Mouse (Mus musculus) lung, adult 10 weeks (tissue): ENCODE results near the gene Ciao2b. TPM values are rescaled to one million over a fixed set of nuclear protein-coding genes. Genes with fewer than 3 reads are reported as not detected.

Experiments used
- polyA plus RNA-seq: library from polyadenylated mRNA; stranded (reverse); fragments of 350-450 nt; fragmentation: Illumina TruSeq; extraction: RNeasy Lipid Tissue Mini Kit (QIAGEN cat#74804); gene quantifications from one replicate; pipeline ENCODE4 v1.2.3, GENCODE M21; 2014; ENCODE audit warnings: low read depth, low replicate concordance; ENCODE audit not compliant: insufficient read depth

Ciao2b gene
- polyA plus RNA-seq = 41.7 TPM

DNA sequence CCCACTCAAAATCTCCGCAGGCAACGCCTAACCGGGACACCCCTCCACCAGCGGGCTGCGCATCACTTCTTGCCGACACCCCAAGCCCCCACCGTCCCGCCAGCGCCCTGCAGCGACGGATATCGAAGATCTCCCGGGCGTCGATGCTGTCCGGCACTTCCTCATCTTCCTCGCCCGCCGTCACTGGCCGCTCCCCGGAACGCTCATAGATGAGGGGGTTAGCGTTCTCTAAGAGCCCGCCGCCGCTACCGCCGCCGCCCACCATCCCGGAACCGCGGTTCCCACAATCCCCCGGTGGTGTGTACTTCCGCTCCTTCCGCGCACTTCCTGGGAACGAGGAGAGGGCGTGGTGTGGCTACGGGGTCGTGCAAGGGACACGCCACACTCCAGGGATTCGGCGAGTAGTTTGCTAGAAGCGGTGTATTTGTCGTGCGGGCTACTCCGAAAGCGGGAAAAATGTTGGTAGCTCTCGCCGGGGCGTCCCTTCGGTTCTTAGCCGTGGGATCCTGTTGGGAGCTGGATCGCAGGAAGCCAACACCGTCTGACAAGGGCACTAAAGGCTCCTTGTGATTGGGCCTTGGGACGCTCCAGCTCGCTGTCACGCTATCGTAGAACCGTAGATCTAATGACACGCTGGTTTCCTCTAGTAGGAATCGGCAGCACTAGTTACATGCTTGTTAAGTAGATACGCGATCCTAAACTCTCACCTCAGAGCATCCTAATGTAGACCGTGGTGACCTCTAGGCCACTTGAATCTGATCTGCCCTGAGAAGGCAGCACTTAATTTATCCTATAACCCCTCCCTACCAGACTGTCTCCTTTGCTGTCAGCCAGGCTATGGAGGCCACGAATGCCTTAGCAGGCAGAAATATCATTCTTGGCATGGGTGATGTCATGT, at the start of gene Ciao2b:
TSS of gene Ciao2b (minus strand) at position 540 of the 898 bp plus-strand sequence.

DNA sequence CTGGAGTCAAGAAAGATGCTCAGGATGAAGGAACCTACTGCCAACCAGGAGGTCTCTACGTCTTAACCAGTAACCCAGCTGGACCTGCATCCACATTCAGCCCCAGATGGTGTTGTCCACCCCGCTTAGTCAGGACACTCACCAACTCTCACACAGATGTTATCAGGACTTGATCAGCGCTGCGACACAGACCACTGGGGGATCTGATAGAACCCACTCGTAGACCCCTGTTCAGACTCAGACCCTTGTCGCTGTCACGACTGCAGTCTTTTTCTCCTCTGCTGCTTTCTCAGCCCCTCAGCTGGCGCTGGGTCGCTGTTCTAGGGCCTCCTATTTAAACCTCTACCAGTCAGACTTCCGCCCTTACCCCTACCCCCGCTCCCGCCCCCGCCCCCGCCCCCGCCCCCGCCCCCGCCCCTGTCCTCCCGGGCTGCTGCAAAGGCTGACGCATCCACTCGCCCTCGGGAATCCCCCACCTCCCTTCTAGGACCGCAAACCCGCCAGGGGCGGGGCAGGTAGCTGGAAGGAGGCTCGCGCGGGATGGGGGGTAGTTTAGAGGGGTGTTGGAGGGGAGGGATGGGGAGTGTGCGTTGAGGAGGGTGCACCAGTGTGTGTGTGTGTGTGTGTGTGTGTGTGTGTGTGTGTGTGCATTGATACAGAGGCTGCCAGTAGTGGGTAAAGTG, 10.6 kb downstream of the Ciao2b start, which contains the start of gene Rrad:
TSS of gene Rrad (minus strand) at position 347 of the 683 bp plus-strand sequence.

DNA sequence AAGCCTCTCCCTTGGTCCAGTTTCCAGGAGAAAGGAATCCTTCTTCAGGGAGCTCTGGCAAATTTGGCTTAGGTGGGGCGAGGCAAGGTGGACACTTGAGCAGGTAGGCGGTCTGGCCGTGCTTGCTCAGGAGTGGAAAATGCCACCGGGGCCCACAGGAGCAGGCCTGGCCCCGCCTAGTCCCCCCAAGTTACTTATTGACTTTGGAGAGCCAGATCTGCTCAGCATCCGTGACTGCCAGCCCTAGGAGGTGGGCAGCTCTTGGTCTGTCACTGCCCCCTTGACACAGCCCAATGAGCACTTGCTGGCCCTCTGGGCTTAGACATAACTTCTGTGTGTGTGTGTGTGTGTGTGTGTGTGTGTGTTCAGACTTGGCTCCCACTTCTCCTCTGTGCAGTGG, 17.6 kb downstream of the Ciao2b start, which contains the start of gene Cdh16:
TSS of gene Cdh16 (minus strand) at position 236 of the 400 bp plus-strand sequence.

DNA sequence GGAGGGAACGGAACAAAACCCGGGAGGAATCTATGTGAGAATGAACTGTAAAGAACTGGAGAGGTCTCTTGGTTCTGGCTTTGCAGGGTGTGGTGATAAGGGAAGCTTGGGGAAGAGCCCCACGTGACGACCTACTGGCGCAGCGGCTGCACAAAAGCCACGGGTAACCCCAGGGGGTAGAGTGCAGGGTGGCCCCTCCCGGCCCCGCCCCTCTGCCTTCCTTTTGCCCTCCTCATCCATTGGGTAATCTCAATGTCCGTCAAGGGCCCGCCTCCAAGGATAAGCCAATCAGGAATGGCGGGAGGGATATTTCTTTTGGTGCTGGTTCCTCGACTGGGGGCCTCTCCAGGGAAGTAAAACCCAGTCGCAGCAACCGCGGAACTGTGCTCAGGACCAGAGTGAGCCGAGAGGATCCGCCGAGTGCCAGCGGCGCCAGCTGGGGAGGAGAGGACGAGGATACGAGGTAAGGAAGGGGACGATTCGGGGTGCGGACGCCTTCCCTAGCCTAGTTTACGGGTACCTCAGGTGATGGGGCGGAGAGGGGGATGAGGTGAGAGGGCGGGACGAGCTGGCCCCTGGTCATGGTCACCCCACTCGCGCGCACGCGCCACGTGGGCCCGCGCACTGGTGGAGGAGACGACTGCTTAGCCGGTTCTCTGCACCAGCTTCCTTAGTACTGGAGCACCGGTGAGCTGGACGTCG, 50.5 kb downstream of the Ciao2b start, which contains the start of gene Pdp2:
TSS of gene Pdp2 (plus strand) at position 319 of the 702 bp plus-strand sequence.

Other genes starting within 250 kb of the Ciao2b start
- gene Cmtm4, start 246.2 kb downstream of the Ciao2b start, polyA plus RNA-seq = 10.2 TPM
- 29.5 TPM for gene Dync1li2, start 198.9 kb downstream of the Ciao2b start, polyA plus RNA-seq
- 0.15 TPM for gene Terb1, start 132.1 kb downstream of the Ciao2b start, polyA plus RNA-seq
- 34.0 TPM for gene Nae1, start 107.3 kb downstream of the Ciao2b start, polyA plus RNA-seq
- 0.70 TPM for gene Car7, start 107.3 kb downstream of the Ciao2b start, polyA plus RNA-seq
- gene Pdp2, start 50.5 kb downstream of the Ciao2b start, polyA plus RNA-seq = 2.4 TPM
- gene Cdh16, start 17.6 kb downstream of the Ciao2b start, polyA plus RNA-seq = 3.8 TPM
- 9.6 TPM for gene Rrad, start 10.6 kb downstream of the Ciao2b start, polyA plus RNA-seq
- not detected for gene Ces2a, start 92.0 kb upstream of the Ciao2b start, polyA plus RNA-seq
- gene Ces2b, start 189.6 kb upstream of the Ciao2b start, polyA plus RNA-seq = 1.3 TPM
- 0.38 TPM for gene Ces2c, start 205.1 kb upstream of the Ciao2b start, polyA plus RNA-seq